Mouse (Mus musculus) kidney, embryonic 14.5 days (tissue): ENCODE results near the gene Lef1. TPM values are rescaled to one million over a fixed set of nuclear protein-coding genes. Genes with fewer than 3 reads are reported as not detected.
A peak's percentile ranks its signal among the peaks of the same experiment; 100 is the strongest.

Experiments
- ATAC-seq: fragments of 200-750 bp; cut with Nextera tagmentation; 2 replicates; pipeline ENCODE4 v1.8.0; 2017; ENCODE audit warnings: moderate number of reproducible peaks, mild to moderate bottlenecking, moderate TSS enrichment, moderate library complexity; ENCODE audit not compliant: low FRiP score, low TSS enrichment
- H3K27ac ChIP-seq: fragments of 300-500 bp; sonication (generic); 2 replicates; pipeline ENCODE4 v1.5.1; 2014; ENCODE audit warnings: low read depth, mild to moderate bottlenecking, low read length, moderate library complexity, mixed read lengths
- H3K27me3 ChIP-seq: fragments of 300-500 bp; sonication (generic); 2 replicates; pipeline ENCODE4 v1.6.1; 2014; ENCODE audit warnings: mild to moderate bottlenecking, low read length; ENCODE audit not compliant: control insufficient read depth, insufficient read depth
- H3K36me3 ChIP-seq: fragments of 300-500 bp; sonication (generic); 2 replicates; pipeline ENCODE4 v1.6.1; 2014; ENCODE audit warnings: low read length, mixed read lengths; ENCODE audit not compliant: control insufficient read depth, insufficient read depth
- H3K4me1 ChIP-seq: fragments of 300-500 bp; sonication (generic); 2 replicates; pipeline ENCODE4 v1.6.1; 2014; ENCODE audit warnings: low read length, mixed read lengths; ENCODE audit not compliant: control insufficient read depth, insufficient read depth
- H3K4me2 ChIP-seq: fragments of 300-500 bp; sonication (generic); replicated peaks from 2 replicates; pipeline ENCODE4 v1.6.1; 2014; ENCODE audit warnings: low read depth, mild to moderate bottlenecking, low read length
- H3K4me3 ChIP-seq: fragments of 300-500 bp; sonication (generic); 2 replicates; pipeline ENCODE4 v1.5.1; 2014; ENCODE audit warnings: mild to moderate bottlenecking, low read length
- H3K9ac ChIP-seq: fragments of 300-500 bp; sonication (generic); 2 replicates; pipeline ENCODE4 v1.6.1; 2014; ENCODE audit warnings: low read depth, mild to moderate bottlenecking, low read length, moderate library complexity
- H3K9me3 ChIP-seq: fragments of 300-500 bp; sonication (generic); 2 replicates; pipeline ENCODE4 v1.6.1; 2016; ENCODE audit warnings: low read length; ENCODE audit not compliant: control insufficient read depth
- WGBS: fragments of 180-500 bp; shearing (Covaris S2); extraction: QIAGEN DNeasy Blood & Tissue Kit; methylation state at CpG from one replicate; pipeline ENCODE4 v1.1.7; 2014; 5-methylcytosine and 5-hydroxymethylcytosine counted together
- polyA plus RNA-seq: library from polyadenylated mRNA; unstranded; fragments of >200 nt; fragmentation: Nextera tagmentation; extraction: Ambion mirVana; gene quantifications from 2 replicates; pipeline ENCODE4 v1.2.1, GENCODE M21; 2014

Gene Lef1
- polyA plus RNA-seq, 1 experiment from 2014 or later, result 32.1 TPM

- no peaks in the 10 kb centered on the region for H3K27me3 ChIP-seq
- no peak overlapping the region for H3K4me3 ChIP-seq
- no peaks in the 10 kb centered on the region for H3K9me3 ChIP-seq
- no peak overlapping the region for H3K9ac ChIP-seq
- H3K4me1 ChIP-seq, result no peaks in the 10 kb centered on the region
- no peaks in the 10 kb centered on the region for H3K36me3 ChIP-seq
- no peak overlapping the region for H3K4me2 ChIP-seq
- WGBS, result 44% methylated on average over 7 of the region's 7 CpGs
- no peak overlapping the region for H3K27ac ChIP-seq
- ATAC-seq, result no peak
Measured at GRCm38 (mm10) chr3:131202311-131202710, 92.0 kb downstream of the Lef1 start.

- H3K36me3 ChIP-seq, result no peaks in the 10 kb centered on the region
- H3K4me3 ChIP-seq, result no peak overlapping the region
- ATAC-seq, result no peak
Measured at GRCm38 (mm10) chr3:131207846-131208245, 97.6 kb downstream of the Lef1 start.

GRCm38 (mm10) chr3:131208265-131208891, 98.1 kb downstream of the Lef1 start:
- no peak for ATAC-seq
- Histone ChIP-seq H3K9me3 (no peaks in the 10 kb centered on the region), H3K36me3 (no peaks in the 10 kb centered on the region), H3K4me2 (no peak overlapping the region), H3K4me3 (no peak overlapping the region), H3K9ac (no peak overlapping the region), H3K27me3 (no peaks in the 10 kb centered on the region), H3K27ac (no peak overlapping the region), H3K4me1 (no peaks in the 10 kb centered on the region)
- 77% methylated on average over 13 of the region's 13 CpGs for WGBS

More at GRCm38 (mm10) chr3:131207846-131208245, 97.6 kb downstream of the Lef1 start:
- Histone ChIP-seq H3K27me3 (no peaks in the 10 kb centered on the region), H3K27ac (no peak overlapping the region), H3K4me1 (no peaks in the 10 kb centered on the region), H3K9ac (no peak overlapping the region), H3K9me3 (no peaks in the 10 kb centered on the region), H3K4me2 (no peak overlapping the region)
- 83% methylated on average over 5 of the region's 5 CpGs for WGBS

GRCm38 (mm10) chr3:131212200-131212599, 101.9 kb downstream of the Lef1 start:
- no peaks in the 10 kb centered on the region for H3K9me3 ChIP-seq
- H3K4me1 ChIP-seq, result peaks cover 7% of the 10 kb centered on the region
- no peak overlapping the region for H3K4me3 ChIP-seq
- 85% methylated on average over 7 of the region's 7 CpGs for WGBS
- no peak overlapping the region for H3K4me2 ChIP-seq
- no peak overlapping the region for H3K9ac ChIP-seq
- no peaks in the 10 kb centered on the region for H3K27me3 ChIP-seq
- no peak for ATAC-seq
- H3K27ac ChIP-seq, result no peak overlapping the region
- no peaks in the 10 kb centered on the region for H3K36me3 ChIP-seq

GRCm38 (mm10) chr3:131214060-131214658, 103.9 kb downstream of the Lef1 start:
- H3K36me3 ChIP-seq, result no peaks in the 10 kb centered on the region; the same call in 1 of the 2 replicates
- WGBS, result 46% methylated on average over 9 of the region's 9 CpGs
- ATAC-seq, result peak; percentile 63; the same call in 1 of the 2 replicates
- no peak overlapping the region for H3K27ac ChIP-seq
- no peak overlapping the region for H3K4me2 ChIP-seq
- no peak overlapping the region for H3K4me3 ChIP-seq
- peaks cover 7% of the 10 kb centered on the region for H3K4me1 ChIP-seq
- no peak overlapping the region for H3K9ac ChIP-seq
- no peaks in the 10 kb centered on the region for H3K27me3 ChIP-seq
- no peaks in the 10 kb centered on the region for H3K9me3 ChIP-seq

- Histone ChIP-seq H3K4me1 (peaks cover 7% of the 10 kb centered on the region), H3K4me2 (no peak overlapping the region), H3K9me3 (no peaks in the 10 kb centered on the region), H3K4me3 (no peak overlapping the region), H3K27ac (no peak overlapping the region), H3K9ac (no peak overlapping the region), H3K36me3 (no peaks in the 10 kb centered on the region; the same call in 1 of the 2 replicates), H3K27me3 (no peaks in the 10 kb centered on the region)
- WGBS, result 63% methylated on average over 9 of the region's 9 CpGs
- ATAC-seq, result peak; percentile 25; the same call in 1 of the 2 replicates
Measured at GRCm38 (mm10) chr3:131214841-131215240, 104.6 kb downstream of the Lef1 start.

GRCm38 (mm10) chr3:131218636-131219390, 108.5 kb downstream of the Lef1 start:
- Histone ChIP-seq H3K27ac (no peak overlapping the region), H3K27me3 (no peaks in the 10 kb centered on the region), H3K9ac (no peak overlapping the region), H3K4me2 (no peak overlapping the region), H3K4me1 (peaks cover 7% of the 10 kb centered on the region), H3K4me3 (no peak overlapping the region), H3K36me3 (no peaks in the 10 kb centered on the region; the same call in 1 of the 2 replicates), H3K9me3 (no peaks in the 10 kb centered on the region)
- ATAC-seq, result no peak
- 81% methylated on average over 14 of the region's 14 CpGs for WGBS

GRCm38 (mm10) chr3:131228083-131228482, 117.8 kb downstream of the Lef1 start:
- WGBS, result 74% methylated on average over 6 of the region's 6 CpGs
- Histone ChIP-seq H3K4me2 (no peak overlapping the region), H3K27me3 (no peaks in the 10 kb centered on the region), H3K36me3 (peaks cover 6% of the 10 kb centered on the region; the same call in 1 of the 2 replicates), H3K9me3 (no peaks in the 10 kb centered on the region), H3K27ac (no peak overlapping the region), H3K9ac (no peak overlapping the region), H3K4me3 (no peak overlapping the region), H3K4me1 (no peaks in the 10 kb centered on the region)
- no peak for ATAC-seq

- Histone ChIP-seq H3K9ac (no peak overlapping the region), H3K4me3 (no peak overlapping the region), H3K4me1 (no peaks in the 10 kb centered on the region), H3K36me3 (peaks cover 24% of the 10 kb centered on the region; the same call in 1 of the 2 replicates), H3K4me2 (no peak overlapping the region), H3K27ac (no peak overlapping the region), H3K27me3 (no peaks in the 10 kb centered on the region), H3K9me3 (no peaks in the 10 kb centered on the region)
- 83% methylated on average over 6 of the region's 6 CpGs for WGBS
- ATAC-seq, result no peak
Measured at GRCm38 (mm10) chr3:131237061-131237460, 126.8 kb downstream of the Lef1 start.
